Mouse (Mus musculus): Measurements from ENCODE around the gene Zfp207. TPM values are rescaled to one million over a fixed set of nuclear protein-coding genes. Genes with fewer than 3 reads are reported as not detected.
"Not testable (repeated sequence)": the region's sequence is repeated elsewhere in the genome, so short reads cannot be mapped to it uniquely, and the experiment has no call there.

The Zfp207 gene
- 100 to 1,000 TPM; 146 to 149 TPM for total RNA-seq (2021)

- intact Hi-C loops (cut with DNase I): no loop called here
- peak; percentile 98 to 99 for DNase-seq (ENCODE audit: extremely low spot score in 1 of 2, low spot score in 2 of 2)
These were observed at the start of gene Zfp207 for GRCm38 (mm10) chr11:80383019-80383625. Gene Zfp207, plus strand, starts transcription at chr11:80383279.

DNA sequence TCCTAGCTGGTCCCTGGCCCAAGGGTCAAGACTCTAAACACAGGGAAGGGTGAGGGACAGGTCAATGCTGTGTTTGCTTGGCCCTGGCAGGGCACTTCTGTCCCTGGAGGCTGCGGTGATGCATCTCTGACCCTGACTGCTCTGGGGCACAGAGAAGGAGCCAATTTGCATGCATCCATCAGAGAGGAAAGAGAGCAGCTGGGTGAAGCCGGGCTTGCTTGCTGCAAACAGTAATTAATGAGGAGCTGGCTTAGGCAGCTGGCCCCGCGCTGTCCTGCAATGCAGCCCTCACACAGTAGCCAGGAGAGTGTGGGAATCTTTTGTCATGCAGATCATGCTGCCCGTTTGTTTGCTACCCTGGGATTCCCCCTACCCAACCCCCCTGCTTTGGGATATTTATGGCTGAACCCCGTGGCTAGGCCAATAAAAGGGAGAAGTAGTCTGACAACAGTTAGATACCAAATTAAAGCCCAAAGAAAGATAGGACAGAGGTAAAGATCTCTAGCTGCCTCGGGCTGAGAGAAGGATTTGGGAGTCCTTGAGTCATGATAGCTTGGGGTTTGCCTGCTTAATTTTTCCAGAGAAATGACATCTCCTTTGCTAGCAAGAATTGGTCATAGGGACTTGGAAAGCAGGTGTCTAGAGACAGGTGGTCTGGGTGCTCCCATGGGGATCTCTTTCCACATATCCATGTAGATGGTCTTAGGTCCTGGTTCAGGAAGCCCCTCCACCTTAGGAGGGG, 47.3 kb upstream of the Zfp207 start:
- intact Hi-C loops (cut with DNase I): no loop called here
- no peak for DNase-seq (ENCODE audit: extremely low spot score in 1 of 2, low spot score in 2 of 2)

DNA sequence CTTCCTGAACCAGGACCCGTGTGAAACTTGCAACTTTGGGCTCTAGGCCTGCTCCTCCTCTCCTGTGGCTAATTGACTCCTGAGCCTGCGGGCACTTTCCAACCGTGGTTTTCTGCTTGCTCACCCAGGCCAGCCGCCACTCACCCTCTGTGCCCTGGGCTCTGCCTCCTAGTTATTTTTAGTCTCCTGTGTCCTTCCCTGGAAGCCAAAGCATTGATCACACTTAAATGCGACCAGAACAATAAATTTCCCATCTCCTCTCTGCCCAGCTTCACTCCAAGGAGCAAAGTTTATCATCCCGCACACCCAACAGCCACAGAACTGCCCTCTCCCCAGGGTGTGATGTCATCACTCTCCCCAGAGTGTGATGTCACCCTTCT, 46.7 kb upstream of the Zfp207 start:
- intact Hi-C loops (cut with DNase I): no loop called here

DNA sequence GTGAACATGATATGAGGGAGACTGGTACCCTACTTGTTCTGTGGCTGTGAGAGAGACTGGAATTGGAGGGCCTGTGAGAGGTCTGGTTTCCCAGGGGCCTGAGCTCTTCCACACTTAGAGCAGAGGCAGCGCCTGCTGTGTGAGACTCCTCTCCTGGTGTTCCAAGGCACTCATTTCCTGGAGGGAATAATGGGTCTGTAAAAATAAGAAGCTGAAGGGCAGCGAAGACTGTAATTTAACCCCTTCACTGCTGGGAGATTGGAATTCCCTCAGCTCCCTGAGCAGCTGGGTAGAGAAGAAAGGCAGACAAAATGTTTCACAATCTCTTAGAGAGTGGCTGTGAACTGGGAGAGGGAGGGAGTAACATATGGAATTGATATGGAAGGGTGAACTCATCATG, 40.6 kb upstream of the Zfp207 start:
- no peak for DNase-seq (ENCODE audit: extremely low spot score in 1 of 2, low spot score in 2 of 2)
- intact Hi-C loops (cut with DNase I): no loop called here

More for the DNA sequence above, 46.7 kb upstream of the Zfp207 start:
- DNase-seq (ENCODE audit: extremely low spot score in 1 of 2, low spot score in 2 of 2): no peak

- peak; percentile 72 to 84 for DNase-seq (ENCODE audit: extremely low spot score in 1 of 2, low spot score in 2 of 2)
- intact Hi-C loops (cut with DNase I): loop anchor here (1.0 to 10.0 kb wide), 3 partner anchors 50 to 307 kb away; partner anchors contain the start of gene Rhbdl3
These were observed 31.1 kb upstream of the Zfp207 start for GRCm38 (mm10) chr11:80351832-80352430.

DNA sequence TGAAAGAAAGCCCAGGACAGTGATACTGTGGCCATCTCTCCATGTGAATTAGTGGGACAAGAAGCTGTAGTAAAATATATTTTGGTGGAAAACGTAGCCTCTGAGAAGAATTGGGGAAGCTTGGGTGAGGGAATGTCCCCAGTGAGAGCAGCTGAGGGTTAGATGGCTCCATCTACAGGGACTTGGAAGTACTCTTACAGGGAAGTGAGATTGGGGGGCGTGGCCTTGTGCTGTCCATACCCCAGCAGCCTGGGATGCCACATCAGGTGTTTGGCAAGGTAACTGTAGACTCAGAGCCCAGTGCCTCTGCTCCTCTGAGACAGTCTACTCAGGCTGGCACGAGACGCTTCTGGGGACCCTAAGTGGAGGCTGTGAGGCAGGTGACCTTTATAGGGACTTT, 28.2 kb upstream of the Zfp207 start:
- intact Hi-C loops (cut with DNase I): loop anchor here (5.0 to 10.0 kb wide), 2 partner anchors 53 to 310 kb away; partner anchors contain the start of gene Rhbdl3
- peak in 1 of 2 experiments; percentile 48 for DNase-seq (ENCODE audit: extremely low spot score in 1 of 2, low spot score in 2 of 2)

GRCm38 (mm10) chr11:80368949-80369348, 14.1 kb upstream of the Zfp207 start:
- intact Hi-C loops (cut with DNase I): no loop called here
- DNase-seq (ENCODE audit: extremely low spot score in 1 of 2, low spot score in 2 of 2): no peak

- intact Hi-C loops (cut with DNase I): no loop called here
- DNase-seq (ENCODE audit: extremely low spot score in 1 of 2, low spot score in 2 of 2): no peak
These were observed 6.4 kb upstream of the Zfp207 start for GRCm38 (mm10) chr11:80376651-80377050.

- intact Hi-C loops (cut with DNase I): no loop called here
- DNase-seq (ENCODE audit: extremely low spot score in 1 of 2, low spot score in 2 of 2): peak; percentile 83 to 92
These were observed 5.2 kb upstream of the Zfp207 start, which contains the start of gene 5730455P16Rik for GRCm38 (mm10) chr11:80377712-80378451. Gene 5730455P16Rik, minus strand, starts transcription at chr11:80378034.

DNA sequence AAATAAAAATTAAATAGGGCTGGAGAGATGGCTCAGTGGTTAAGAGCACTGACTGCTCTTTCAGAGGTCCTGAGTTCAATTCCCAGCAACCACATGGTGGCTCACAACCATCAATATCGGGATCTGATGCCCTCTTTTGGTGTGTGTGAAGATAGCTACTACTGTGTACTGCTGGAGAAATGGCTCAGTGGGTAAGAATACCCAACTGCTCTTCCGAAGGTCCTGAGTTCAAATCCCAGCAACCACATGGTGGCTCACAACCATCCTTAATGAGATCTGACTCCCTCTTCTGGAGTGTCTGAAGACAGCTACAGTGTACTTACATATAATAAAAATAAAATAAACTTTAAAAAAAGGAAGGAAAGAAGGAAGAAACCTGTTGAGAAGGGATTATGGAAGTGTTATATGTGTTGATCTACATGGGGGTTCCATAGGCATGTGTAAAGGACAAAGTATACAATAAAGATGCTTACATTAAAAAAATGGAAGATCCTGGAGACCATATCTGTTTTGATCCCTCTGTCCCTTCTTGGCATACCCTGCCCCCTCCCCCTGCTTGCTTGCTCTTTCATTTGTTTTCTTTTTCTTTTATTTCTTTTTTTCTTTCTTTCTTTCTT, 4.5 kb upstream of the Zfp207 start:
- DNase-seq (ENCODE audit: extremely low spot score in 1 of 2, low spot score in 2 of 2); intact Hi-C loops (cut with DNase I): not testable (repeated sequence)

DNA sequence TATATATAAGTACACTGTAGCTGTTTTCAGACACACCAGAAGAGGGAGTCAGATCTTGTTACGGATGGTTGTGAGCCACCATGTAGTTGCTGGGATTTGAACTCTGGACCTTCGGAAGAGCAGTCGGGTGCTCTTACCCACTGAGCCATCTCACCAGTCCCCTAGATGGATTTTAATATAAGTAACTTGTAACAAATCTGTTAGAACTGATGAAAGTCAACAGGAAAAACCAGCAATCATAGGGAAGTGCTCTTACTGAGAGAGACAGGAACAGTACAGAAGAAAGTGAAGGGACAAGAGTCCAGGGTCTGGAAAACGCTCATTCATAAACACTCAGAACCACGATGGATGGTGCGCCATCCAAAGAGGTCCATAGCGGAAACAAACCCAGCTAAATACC, 3.9 kb upstream of the Zfp207 start:
- DNase-seq (ENCODE audit: extremely low spot score in 1 of 2, low spot score in 2 of 2); intact Hi-C loops (cut with DNase I): not testable (repeated sequence)

DNA sequence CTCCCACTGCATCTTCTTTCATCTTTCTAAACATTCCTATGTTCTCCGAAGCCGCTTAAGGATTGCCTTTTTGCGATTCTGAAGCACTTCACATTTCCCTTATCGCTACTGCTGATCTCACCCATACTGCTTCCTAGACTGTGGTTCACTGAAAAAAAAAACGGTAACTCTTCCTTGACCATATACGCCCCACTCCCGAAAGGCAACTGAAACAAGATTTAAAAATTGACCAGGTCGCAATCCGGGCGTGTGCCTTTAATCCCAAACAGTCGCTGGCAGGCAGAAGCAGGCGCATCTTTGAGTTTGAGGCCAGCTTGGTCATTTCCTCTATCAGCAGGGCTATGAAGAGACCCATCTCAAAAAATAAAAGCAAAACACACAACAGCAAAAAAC, 457 bp upstream of the Zfp207 start:
- intact Hi-C loops (cut with DNase I): no loop called here
- peak in 1 of 2 experiments; percentile 33 for DNase-seq (ENCODE audit: extremely low spot score in 1 of 2, low spot score in 2 of 2)

DNA sequence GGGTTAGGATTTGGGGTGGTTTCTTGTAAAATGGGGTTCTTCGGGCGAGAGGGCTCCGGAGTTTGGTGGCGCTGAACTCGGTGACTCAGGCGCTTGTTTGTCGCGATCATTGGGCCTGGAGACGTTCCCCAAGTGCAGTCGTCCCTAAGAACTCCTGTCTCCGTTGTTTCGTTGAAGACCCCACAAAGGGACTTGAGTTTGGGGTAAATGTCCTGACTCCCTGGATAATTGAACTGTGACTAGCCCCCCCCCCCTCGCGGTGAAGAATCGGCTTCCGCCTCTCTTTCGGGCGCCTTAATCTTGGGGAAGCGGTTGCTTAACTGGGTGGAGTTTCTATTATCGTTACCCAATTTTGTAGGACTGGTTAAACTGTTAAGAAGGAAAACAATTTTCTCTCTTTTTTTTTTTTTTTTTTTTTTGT, 557 bp downstream of the Zfp207 start:
- no peak for DNase-seq (ENCODE audit: extremely low spot score in 1 of 2, low spot score in 2 of 2)

GRCm38 (mm10) chr11:80384461-80384860, 1.4 kb downstream of the Zfp207 start:
- DNase-seq (ENCODE audit: extremely low spot score in 1 of 2, low spot score in 2 of 2): no peak
- intact Hi-C loops (cut with DNase I): no loop called here

More for the DNA sequence above, 557 bp downstream of the Zfp207 start:
- intact Hi-C loops (cut with DNase I): no loop called here

GRCm38 (mm10) chr11:80385055-80385454, 2.0 kb downstream of the Zfp207 start:
- intact Hi-C loops (cut with DNase I): no loop called here
- DNase-seq (ENCODE audit: extremely low spot score in 1 of 2, low spot score in 2 of 2): no peak

DNA sequence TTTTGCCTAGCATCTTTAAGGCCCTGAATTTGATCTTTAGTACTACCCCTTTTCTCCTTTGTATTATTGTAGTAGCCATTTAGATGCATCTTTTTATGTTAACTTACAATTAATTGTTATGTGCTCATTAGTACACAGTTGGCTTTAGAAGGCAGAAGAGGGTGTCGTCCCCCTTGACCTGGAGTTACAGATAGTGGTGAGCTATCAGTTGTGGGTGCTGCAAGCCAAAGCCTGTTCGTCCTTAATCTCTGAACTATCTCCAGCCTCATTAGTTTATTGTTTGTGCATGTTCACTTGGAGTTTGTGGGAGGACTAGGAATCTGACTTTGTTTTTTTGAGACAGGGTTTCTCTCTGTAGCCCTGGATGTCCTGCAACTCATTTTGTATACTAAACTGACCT, 3.7 kb downstream of the Zfp207 start:
- no peak for DNase-seq (ENCODE audit: extremely low spot score in 1 of 2, low spot score in 2 of 2)
- intact Hi-C loops (cut with DNase I): no loop called here

DNA sequence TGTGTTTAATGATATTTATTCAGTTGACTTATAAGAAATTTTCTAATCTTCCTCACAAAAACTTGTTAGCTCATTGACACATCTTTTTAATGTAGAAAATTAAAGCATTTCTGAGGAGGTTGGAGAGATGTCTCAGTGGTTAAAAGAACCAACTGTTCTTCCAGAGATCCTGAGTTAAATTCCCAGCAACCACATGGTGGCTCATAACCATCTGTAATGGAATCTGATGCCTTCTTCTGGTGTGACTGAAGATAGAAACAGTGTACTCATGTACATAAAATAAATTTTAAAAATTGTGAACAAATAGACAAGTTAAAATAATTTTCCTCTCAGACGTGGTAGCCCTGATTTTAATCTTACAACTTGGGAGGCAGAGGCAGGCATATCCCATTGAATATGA, 6.8 kb downstream of the Zfp207 start:
- DNase-seq (ENCODE audit: extremely low spot score in 1 of 2, low spot score in 2 of 2): no peak
- intact Hi-C loops (cut with DNase I): loop anchor here (5.0 kb wide), 1 partner anchor 62 kb away; no protein-coding TSS in a partner anchor

DNA sequence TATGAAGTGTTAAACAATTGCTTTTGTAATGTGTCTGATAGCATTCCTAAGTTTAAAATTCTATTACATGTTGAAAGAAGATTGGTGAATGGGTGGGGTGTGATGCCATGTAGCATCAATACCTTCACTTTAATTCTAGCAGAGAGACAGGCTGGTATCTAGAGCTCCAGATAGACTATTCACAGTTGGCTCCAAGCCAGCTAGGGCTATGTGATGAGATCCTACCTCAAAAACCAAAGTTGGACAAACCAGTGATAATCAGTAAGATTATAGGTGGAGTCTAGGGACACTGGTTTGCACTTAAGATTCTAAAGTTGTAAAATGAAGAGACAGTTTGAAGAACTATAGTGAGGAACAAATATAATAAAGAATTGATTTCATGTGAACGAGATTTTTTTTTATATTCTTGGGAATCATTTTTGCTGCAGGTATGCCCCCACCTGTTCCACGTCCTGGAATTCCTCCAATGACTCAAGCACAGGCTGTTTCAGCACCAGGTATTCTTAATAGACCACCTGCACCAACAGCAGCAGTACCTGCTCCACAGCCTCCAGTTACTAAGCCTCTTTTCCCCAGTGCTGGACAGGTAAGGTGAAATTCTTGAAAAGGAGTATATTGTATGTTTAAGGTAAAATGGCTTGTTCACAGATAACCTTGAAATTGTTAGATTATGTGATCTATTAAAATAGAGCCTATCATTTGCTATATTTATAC, 8.5 kb downstream of the Zfp207 start:
- no peak for DNase-seq (ENCODE audit: extremely low spot score in 1 of 2, low spot score in 2 of 2)
- intact Hi-C loops (cut with DNase I): loop anchor here (5.0 kb wide), 1 partner anchor 61 kb away; no protein-coding TSS in a partner anchor

All from left cerebral cortex, postnatal 10 days (tissue).